Mouse (Mus musculus) natural killer cell, adult 2 months (primary cell): ENCODE measurements around the gene Dolpp1.
A peak's percentile ranks its signal among the peaks of the same experiment; 100 is the strongest.

Experiments
- DNase-seq, 2 experiments: peaks; one replicate each; pipeline ENCODE4 v3.0.0; 2022; ENCODE audit warnings: low spot score in 2 of 2

Gene Dolpp1

GRCm38 (mm10) chr2:30440701-30441517 lies 48.9 kb downstream of the Dolpp1 start:
- peak; percentile 82 to 84 for DNase-seq

GRCm38 (mm10) chr2:30441518-30442497 lies 49.8 kb downstream of the Dolpp1 start:
- peak; percentile 60 to 86 for DNase-seq

- no peak for DNase-seq
Measured at GRCm38 (mm10) chr2:30442498-30442890, 50.4 kb downstream of the Dolpp1 start.

GRCm38 (mm10) chr2:30443281-30443680 lies 51.2 kb downstream of the Dolpp1 start:
- DNase-seq, result no peak

- DNase-seq, result no peak
Measured at GRCm38 (mm10) chr2:30444006-30444405, 52.0 kb downstream of the Dolpp1 start.

GRCm38 (mm10) chr2:30444450-30444849 lies 52.4 kb downstream of the Dolpp1 start:
- no peak for DNase-seq

GRCm38 (mm10) chr2:30445312-30445711 lies 53.3 kb downstream of the Dolpp1 start:
- DNase-seq, result no peak

GRCm38 (mm10) chr2:30446891-30447826 lies 55.1 kb downstream of the Dolpp1 start:
- no peak for DNase-seq

GRCm38 (mm10) chr2:30448371-30448770 lies 56.3 kb downstream of the Dolpp1 start:
- no peak for DNase-seq
